Mouse (Mus musculus) cerebellum, adult 11 months (tissue): ENCODE measurements around the gene Harbi1.

Experiments used
- DNase-seq: peaks from one replicate; pipeline ENCODE4 v3.0.0; 2022

The Harbi1 gene

DNA sequence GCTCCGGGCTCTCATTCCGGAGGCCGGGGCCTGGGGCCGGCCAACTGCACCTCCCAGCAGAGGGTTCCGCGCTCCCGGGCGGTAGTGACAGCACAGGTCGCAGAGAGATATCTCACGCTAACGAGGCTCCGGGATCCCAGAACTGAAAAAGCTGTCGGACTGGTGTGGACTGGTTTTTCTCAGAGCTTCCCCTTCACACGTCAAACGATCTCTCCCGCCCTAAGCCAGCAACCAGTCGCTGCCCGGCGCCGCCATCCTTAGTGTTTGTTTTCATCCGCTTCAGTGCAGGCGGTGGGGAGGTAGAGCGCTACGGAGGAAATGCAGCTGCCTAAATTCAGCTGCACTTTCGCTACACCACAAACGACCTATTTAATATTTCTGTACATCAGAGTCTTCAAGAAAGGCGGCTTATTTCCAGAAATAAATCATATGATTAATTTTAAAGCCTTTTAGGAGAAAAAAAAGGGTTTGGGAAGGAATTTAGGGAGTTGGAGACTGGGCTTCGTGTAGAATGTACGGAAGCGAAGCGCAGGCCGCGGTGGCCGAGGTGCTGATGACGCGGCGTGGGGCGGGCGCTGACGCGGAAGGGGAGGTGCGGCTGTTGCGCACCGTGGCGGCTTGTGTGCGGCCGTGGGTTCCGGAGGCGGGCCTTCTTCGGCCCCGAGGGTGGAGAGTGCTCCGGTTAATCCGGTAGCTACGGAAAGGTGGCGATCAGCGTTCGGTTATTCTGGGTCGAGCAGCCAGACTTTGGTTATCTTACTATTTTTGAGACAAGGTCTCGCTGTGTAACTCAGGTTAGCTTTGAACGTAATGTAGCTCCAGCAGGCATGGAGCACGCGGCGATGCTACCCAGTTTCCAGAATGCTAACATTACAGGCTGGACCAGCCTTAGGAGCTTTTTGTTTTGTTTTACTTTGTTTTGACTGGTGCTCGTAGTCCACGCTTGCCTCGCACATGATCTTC lies at the start of gene Harbi1, which contains the start of gene Atg13:
Harbi1 (plus strand) TSS at position 581 of the 963 bp plus-strand sequence.
Atg13 (minus strand) TSS at position 305 of the 963 bp plus-strand sequence.
- DNase-seq: peak; percentile 89

DNA sequence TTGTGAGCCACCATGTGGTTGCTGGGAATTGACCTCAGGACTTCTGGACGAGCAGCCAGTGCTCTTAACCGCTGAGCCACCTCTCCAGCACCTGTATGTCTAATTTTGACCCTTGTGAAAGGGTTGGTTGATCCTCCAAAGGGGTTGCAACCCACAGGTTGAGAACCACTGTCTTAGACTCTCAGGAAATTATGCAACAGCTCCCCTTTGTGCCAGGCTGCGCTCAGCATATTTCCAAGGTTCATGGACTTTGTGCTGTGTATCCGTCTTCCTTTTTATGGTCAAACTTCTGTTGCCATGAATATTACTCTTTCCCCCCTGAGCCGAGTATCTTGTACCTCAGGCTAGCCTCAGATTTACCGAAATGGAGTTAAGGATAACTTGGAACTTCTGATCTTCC lies 49.7 kb upstream of the Harbi1 start:
- DNase-seq: no peak

DNA sequence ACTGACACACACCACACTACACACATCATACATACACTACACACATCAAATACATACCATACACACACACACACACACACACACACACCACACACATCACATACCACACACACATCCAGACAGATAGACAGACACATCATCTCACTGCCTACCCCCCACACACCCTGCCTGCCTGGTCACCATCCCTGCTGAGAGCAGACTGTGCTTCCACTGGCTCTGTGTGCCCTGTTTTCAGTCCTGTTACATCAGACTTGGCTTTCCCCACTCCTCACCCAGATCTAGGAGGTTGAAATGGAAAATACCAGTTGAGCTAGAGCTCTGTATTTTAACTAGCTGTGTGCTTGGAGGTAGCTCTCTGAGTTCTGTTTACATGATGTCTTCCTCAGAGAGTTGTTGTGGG lies 45.9 kb upstream of the Harbi1 start:
- DNase-seq: no peak

DNA sequence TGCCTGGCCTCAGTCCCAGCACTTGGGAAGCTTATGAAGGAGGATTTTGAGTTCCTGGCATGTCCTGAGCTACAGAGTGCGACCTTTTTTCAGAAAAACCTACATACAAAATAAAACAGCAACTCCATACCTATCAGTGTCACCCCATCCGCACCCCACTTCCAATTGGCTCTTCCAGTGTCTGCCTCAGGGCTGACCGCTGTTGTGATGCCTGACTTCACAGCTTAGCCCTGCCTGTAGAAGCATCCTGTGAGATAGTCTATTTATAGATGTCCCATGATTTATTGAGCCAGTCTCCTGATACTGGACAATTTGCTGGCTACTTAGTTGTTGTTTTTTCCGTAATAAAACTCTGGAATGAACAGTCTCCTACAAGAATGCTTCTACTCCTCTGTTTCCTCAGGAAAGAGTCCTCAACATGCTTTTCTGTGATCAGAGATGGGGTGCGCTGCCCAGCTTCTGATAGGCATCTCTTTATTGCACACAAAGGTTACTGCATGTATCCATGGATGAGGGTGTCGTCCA lies 44.2 kb upstream of the Harbi1 start:
- no peak for DNase-seq

DNA sequence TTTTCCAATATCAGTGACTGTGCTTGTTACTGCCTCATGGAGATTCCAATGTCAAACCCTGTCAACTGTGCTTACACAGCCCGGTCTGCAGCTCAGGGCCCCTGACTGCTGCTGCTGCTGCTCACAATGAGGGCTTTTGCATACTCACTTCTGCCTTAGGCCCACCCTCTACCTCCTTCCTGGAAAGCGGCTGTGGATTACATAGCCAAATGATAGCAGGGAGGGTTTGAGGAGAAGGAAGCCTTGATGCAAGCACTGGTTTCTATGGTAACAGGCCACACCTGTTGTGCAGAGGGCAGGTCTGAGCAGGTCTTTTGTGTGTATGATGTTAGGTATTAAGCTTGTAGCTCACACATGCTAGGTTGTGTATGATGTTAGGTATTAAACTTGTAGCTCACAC lies 42.9 kb upstream of the Harbi1 start:
- no peak for DNase-seq

DNA sequence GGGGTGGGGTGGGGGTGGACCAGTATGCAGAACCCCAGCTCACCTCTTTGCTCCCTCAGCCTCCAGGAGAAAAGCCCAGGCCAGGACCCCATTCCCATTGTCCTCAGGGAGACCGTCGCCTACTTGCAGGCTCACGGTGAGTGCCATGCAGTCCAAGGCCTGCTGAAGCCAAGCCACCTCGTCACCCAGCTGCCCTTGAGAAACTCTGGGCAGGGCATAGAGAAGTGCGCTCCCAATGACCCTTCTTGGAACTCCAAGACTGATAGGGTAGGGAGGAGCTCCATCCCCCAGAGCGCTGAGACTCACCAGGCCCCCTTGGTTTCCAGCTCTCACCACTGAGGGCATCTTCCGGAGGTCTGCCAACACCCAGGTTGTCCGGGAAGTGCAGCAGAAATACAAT lies 41.3 kb upstream of the Harbi1 start:
- DNase-seq: no peak

DNA sequence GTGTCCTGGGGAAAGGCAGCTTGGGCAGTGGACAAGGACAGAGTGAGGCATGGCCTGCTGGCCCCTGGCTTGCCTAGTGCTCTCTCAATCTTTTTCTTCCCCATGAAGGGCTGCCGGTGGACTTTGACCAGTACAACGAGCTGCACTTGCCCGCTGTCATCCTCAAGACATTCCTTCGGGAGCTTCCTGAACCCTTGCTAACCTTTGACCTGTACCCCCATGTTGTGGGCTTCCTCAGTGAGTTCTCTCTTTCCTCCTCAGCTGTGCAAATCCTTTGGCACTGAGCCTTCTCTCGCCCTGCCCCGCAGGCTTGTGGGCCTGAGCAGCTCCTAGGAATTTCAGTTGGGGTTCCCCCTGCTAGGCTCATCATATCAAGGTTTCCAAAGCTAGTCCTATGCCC lies 40.6 kb upstream of the Harbi1 start:
- DNase-seq: no peak

DNA sequence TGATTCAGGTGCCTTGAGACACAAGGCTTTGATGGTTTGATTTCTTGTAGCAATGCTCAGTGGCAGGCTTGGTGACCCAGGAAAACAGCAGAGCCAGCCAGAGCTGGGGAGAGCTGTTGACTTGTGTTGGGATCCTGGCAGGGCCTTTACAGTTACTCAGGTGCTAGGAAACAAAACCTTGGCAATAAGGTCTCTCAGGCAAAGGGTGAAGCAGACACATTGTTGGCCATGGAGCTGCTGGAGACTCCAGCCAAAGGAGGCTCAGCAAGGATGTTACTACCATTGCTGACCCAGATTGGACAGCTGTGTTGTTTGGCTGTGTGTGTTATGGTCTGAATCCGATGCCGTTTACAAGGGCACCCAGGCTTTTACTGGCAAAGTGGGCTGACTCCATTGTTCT lies 37.1 kb upstream of the Harbi1 start:
- no peak for DNase-seq

DNA sequence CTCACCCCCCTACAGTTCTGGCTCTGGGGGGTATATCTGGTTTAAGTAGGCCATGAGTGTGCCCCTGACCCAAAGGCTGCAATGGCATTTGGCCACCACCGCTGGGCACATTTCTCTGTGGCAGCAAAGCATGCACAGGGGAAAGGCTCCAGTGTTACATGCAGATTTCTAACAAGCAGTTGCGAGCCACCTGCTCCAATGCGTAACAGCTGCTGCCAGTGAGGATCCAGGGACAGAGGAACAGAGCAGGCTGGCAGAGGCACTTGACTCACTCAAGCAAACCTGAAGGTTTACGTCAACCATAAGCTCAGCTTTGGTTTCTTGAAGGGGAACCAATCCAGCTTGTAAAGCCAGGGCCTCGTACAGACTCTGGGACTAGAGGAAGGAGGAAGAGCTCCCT lies 35.8 kb upstream of the Harbi1 start:
- no peak for DNase-seq

DNA sequence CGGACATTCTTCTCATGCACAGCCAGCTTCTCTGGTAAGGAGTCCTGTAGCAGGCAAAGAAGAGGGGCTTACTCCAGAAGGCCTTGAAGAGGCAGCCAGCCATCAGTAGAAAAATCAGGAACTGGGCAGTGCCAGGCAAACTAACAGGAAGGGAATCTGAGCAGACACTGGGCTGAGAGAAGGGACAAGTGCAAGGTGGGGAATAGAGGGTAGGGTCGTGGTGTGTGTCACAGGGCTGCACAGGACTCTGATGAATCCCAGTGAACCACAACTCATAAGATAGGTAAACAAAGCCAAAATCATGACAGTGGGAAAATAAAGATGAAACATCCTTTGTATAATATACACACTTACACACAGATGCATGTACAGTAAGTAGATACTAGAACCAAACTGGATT lies 34.2 kb upstream of the Harbi1 start:
- DNase-seq: no peak

DNA sequence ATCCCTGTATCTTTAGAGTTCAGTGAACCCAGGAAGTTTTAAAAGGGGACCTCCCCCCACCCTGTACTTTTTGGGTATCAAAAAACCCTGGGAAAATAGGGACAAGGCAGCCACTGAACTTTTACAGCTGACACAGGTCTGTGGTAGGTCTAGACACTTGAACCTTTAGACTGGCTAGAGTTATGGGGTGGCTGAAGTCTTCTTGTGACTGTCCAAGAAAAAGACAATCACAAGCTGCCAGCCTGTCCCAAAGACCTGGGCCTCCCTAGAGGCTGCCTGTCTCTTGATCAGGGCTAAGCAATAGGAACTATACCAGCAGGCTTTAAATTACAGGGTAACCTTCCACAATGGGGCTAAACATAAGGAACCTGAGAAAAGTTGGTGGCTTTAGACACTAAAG lies 33.7 kb upstream of the Harbi1 start:
- no peak for DNase-seq

DNA sequence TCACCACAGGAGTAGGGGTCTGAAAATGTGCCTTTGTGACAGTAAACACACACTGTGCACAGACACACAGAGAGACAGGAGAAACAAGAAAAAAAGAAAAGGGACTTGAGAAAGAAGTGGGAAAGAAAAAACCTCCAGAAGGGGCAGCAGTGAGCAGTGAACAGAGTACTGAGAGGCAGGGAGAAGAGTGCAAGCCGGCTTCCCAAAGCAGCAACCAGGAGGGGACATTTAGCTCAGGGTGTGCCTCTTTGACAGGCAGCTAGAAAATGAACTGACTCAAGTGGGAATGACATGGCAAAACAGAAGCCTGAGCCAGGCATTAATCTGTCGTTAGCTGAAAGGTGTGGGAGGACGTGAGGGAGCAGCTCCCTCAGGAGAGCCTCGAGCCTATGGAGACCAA lies 27.8 kb upstream of the Harbi1 start:
- peak; percentile 23 for DNase-seq

DNA sequence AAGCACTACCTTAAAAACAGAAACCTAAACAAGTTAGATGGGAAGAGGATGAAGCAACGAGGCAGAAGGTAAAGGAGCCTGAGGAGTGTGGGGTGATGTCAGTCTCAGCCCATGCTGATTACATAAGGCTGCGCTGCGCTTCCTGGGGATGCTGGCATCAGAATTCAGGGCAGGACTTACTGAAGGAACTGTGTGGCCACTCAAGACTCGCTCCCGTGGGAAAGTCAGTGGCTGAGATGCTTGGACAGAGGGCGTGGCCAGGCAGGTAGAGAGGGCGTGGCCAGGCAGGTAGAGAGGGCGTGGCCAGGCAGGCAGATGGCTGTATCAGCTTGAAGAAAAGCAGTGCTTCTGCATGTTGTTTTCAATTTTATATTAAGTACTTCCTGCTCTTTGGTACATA lies 26.7 kb upstream of the Harbi1 start:
- DNase-seq: no peak

DNA sequence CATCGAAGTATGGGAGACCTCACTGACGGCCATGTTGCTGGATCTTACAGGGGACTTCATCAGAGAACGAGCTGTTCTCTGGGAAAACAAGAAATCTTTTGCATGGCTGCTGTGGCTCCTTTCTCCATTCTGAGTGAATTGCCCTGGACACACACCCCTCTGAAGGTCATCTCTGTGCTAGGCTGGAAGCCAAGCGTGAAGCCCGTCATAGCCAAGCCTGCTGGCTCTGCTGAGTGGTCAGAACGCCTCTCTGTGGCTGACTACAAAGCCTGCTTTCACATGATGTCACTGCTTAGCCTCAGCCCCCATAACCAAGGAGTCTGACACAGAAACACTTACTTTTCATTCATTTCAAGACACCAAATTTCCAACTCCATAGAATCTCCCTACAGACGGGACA lies 21.2 kb upstream of the Harbi1 start:
- DNase-seq: no peak

DNA sequence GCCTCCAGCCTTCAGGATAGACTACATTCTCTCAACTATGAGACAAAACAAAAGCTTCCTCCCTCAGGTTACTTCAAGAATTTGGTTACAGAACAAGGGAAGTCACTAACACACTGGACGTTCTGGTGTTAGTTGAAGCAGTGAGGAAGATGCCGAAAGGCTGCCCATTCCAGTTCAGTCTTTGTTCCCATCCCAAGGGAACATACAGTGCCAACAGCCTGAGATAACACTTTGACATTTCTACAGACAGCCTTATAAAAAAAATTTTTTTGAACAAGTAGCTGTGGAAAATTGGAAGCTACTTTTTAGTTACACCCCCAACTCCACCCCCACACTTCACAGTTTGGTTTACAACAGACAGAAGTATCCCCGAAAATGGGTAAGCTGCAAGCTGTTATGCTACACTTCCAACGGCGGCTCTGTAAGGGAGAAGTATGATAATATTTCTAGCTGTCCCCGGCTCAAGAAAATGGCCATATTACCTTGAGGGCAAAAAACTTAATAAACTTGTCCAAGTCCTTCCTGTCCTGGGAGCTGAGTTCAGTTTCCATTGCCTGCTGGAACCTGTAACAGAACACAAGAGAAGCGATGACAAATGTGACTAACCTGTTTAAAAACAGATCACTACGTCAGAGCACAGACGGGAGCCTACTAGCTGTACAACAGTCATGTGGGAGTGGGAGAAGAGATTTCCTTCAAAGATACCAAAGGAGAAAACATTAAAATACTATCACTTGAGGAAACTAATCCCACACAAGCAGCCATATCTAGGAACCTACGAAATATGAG lies 15.0 kb upstream of the Harbi1 start:
- DNase-seq: no peak

DNA sequence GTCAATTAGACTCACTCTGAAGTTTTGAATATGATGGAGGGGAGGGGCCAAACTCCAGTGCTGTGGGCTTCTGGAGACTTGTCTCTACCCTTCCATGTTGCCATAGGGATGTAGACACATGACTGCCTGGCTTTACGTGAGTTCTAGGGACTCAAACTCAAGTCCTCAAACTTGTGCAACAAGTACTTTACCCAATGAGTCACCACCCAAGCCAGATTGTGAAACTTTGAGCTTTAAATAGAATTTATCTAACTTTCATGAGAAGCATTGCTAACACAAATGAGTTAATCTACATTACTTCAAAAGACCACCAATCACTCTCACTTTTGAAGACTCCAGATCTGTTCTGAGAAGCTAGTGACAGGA lies 14.4 kb upstream of the Harbi1 start:
- DNase-seq: no peak

DNA sequence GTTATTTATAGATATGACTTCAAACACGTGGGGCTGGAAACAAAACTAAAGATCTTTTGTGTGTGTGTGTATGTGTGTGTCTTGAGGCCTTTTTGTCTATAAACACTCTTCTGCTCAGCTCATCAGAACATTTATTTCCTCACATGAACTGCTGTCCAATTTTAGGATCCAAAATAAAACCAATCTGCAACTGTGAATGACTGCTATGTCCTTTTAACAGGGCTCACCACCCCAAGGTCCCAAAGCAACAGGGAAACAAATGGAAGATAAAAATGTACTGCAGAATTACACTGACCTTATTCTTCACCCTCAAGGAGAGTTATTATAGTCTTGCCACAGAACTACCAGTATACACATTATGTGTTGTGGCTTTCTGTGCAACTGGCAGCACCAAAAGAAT lies 11.4 kb upstream of the Harbi1 start:
- no peak for DNase-seq

DNA sequence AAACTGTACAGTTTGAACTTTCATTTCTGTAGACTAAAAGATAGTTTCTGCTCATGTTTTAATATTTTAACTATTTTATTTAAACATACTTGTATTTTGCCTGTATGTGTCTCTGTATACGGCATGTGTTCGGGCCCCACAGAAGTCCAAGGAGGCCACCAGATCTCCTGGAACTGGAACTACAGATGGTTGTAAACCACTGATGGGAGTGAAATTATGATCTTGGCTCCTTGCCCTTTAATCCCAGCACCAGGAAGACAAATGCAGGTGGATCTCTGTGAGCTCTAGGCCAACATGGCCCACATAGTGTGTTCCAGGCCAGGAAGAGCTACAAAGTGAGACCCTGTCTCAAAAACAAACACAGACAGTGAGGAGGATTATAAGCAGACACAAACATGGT lies 9.3 kb upstream of the Harbi1 start:
- DNase-seq: no peak

DNA sequence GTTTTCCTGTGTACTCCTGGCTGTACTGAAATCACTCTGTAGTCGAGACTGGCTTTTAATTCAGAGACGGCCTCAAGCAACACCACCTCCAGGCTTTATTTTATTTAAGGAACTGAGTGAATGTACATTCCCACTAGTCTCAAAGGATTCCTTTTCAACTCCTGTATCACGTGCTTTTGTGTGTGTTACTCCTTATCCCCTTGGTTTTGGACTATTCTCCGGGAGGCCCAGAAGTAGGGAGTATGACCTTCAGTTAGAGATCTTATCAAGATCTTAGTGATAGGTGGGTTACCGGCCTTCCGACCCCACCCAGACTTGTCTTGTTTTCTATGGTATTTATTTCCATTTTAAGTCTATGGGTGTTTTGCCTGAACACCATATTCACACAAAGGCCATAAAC lies 4.9 kb upstream of the Harbi1 start:
- no peak for DNase-seq

DNA sequence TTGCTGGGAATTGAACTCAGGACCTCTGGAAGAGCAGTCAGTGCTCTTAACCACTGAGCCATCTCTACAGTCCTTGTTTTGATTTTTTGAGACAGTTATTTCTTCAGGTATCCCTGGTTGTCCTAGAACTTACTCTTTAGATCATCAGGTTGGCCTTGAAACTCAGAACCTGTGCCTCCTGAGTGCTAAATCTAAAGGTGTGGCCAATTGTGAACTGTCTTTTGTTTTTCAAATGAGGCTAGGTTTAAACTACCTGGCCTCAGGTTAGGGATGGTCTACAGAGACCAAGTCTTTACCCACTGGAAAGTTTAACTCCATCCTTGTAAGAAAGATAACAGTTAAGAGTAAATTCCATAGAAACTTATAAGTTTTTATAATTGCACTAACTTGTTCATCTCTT lies 4.2 kb upstream of the Harbi1 start:
- DNase-seq: no peak

DNA sequence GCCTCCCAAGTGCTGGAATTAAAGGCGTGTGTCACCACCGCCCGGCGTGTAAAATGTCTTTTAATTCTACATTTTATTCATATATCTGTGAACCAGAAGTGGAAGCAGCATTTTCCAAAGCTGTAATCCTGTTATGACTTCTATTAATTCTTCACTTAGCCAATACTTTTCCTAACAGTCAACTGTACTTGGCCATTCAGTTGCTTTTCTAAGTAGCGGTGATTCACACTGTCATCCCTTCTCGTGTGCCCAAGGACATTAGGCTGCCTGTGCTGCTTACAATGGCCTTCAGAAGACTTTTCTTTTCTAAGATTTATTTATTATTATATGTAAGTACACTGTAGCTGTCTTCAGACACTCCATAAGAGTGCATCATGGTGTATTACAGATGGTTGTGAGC lies 2.3 kb upstream of the Harbi1 start:
- no peak for DNase-seq

DNA sequence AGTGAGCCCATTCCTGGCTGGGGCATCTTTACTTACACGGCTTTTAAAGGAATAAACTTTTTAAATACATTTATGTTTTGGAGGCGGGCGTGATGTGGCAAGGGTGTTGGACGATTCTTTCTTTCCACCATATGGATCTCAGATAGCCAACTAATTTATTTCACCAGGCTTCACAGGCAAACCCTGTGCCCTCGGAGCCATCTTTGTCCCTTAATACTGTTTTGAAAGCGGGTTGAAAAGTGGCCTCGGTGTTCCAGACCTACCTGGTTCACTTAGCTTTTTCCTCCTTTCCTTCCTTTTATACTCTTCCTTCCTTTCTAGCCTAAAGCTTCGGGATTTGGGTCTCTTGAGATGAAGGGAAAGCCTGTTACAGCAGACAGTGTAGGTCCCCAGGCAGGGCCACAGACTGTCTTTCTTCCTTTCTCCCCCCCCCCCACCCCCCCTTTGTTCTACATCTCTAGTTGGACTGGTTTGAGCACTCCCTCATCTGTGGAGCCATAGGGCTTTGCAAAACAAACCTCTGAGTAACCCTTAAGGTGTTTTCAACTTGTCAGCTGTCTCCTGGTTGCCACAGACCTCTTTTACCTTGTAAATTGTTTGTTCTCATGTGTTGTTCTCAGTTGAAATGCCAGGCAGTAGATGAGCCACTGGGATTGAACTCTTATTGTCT lies 739 bp downstream of the Harbi1 start:
- no peak for DNase-seq

DNA sequence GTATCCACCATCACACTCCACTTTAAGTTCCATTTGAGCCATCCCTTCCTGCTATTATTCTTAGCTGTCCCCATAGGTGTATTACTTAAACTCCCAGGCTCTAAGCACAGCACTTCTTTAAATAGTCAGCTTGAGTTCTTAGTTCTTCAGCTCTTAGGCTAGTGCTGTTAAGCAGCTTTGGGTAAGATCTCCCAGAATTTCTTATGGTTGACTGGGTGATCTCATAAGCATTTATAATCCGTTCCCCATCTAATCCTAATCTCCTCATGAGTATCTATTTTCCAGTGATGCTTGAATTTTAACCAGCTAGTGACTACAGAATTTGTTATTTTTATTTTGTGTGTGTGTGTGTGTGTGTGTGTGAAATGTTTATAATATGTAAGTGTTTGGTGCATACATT lies 4.3 kb downstream of the Harbi1 start:
- DNase-seq: no peak
